Mouse (Mus musculus) CH12F3 (cell line): Measurements from ENCODE around the gene N4bp1.

ENCODE experiments used
- in situ Hi-C: fragments of 300-500 bp; cut with MboI; formaldehyde crosslinking; loops from 2 replicates; pipeline ENCODE4 v1.14.3; 2020; ENCODE audit warnings: low sequenced_read_pairs

The N4bp1 gene

GRCm38 (mm10) chr8:86897726-86898419 is 12.8 kb upstream of the N4bp1 start:
- in situ Hi-C loops: no loop called here

- in situ Hi-C loops: no loop called here
Measured at GRCm38 (mm10) chr8:86895390-86895789, 10.3 kb upstream of the N4bp1 start.

- in situ Hi-C loops: no loop called here
Measured at GRCm38 (mm10) chr8:86894194-86894761, 9.2 kb upstream of the N4bp1 start.

DNA sequence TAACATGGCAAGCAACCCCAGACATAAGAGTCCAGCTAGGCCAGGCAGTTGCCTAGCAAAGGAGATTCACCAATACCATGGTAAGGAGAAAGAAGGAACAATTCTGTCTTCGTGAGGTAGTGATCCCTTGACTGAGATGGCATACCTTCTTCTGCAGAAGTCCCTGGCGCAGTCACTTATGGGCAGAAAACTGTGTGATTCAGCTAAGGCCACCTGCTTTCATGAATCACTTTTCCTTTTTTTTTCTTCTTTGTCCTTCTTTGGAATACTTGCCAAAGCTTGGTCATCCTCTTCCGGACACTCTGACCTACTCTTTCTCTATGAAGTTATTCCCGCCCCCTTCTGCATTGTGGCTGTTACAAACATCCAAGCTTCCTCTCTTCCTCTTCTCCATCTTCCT is 8.5 kb upstream of the N4bp1 start:
- in situ Hi-C loops: no loop called here

GRCm38 (mm10) chr8:86891533-86891932 is 6.5 kb upstream of the N4bp1 start:
- in situ Hi-C loops: no loop called here

DNA sequence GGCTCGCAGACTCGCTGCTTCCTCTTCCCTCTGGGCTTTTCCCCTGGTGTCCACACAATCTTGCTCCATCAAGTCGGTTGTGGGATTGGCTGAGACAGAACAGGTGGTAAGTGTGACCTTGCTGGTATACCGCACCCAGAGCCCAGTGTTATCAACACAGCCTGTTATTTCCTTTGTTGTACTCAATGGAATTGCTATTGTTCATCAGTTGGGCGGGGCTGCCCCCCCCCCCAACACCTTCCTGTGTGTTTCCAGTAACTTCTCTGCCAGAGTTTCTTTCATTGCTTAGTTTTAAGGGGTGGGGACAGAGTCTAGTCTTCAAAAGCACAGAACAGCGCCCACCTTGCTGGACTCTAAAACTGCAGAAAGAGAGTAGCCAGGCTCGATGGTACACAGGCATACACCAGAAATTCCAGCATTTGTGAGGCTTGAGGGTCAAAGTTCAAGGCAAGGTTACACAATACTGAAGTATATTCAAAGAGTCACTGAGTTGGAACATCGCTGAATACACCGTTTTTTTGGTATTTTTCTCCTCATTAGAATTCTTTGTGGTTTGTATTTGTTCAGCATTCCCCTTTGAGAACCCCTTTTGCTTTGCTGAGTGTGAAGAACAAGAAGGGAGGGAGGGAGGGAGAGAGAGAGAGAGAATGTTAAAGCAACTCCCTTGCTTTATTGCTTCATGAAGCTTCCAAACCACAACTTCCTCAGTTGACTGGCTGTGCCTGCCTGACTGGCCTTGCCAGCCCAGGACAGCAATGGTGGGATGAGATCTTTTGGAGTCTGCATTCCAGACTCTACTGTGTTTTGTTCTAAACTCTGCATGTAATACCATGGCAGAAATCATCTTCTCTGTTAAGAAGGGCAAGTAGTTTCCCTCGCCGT is 3.2 kb upstream of the N4bp1 start:
- in situ Hi-C loops: no loop called here

DNA sequence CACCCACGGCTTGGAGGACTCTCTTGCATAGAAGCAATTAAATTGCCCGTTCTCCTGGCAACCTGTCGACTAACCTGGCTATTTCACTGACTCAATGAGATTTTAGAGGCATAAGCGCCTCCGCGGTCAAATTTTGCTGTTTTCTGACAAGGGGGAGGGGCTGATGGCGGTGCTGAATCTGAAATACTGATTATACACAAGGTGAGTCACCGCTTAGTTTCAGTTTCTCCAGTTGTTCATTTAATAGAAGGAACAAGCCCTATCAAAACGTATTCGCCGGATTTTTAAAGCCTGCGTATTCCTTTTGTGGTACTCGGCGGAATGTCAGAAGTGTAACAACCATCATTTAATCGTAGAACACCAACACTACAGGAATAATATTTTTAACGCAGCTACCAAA is 991 bp downstream of the N4bp1 start:
- in situ Hi-C loops: no loop called here

DNA sequence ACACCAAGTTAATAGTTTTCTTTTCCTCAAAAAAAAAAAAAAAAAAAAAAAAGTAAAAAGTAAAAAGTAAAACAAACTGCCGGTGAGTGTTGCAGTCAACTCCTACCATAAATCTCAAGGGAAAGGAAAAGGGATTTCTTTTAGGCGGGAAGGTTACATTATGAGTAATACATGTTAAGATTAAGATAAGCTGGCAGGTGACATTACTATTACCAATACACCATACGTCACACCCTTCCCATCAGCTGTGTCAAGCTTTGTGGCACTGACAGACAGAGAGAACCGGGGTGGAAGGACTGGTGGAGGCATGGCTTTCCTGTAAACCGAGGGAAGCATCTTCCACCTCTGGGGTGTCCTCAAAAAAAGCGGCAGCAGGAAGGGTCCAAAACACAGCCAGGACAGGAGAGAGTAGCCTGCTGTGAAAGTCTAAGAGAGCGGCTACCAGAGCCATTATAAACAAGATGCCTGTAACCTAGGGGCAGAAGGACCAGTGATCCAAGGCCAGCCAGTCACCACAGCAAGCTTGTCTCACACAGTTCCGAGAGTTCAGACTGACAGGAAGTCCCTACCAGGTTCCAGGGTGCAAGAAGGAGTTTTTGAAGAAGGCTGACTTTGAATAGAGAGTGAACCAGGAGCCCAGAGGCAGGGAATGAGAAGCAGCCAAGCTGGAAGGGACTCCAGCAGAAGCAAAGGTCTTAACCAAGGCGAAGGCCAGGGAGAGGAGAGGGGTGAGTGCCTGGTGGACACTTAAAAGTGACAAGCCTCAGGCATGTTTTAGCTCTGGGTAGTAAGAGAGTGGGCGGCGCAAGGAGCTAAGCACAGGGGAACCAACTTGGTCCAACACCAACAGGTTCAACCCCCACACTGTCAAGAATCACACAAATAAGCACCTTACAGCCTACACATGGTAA is 2.2 kb downstream of the N4bp1 start:
- in situ Hi-C loops: no loop called here

GRCm38 (mm10) chr8:86881951-86882350 is 3.1 kb downstream of the N4bp1 start:
- in situ Hi-C loops: no loop called here

DNA sequence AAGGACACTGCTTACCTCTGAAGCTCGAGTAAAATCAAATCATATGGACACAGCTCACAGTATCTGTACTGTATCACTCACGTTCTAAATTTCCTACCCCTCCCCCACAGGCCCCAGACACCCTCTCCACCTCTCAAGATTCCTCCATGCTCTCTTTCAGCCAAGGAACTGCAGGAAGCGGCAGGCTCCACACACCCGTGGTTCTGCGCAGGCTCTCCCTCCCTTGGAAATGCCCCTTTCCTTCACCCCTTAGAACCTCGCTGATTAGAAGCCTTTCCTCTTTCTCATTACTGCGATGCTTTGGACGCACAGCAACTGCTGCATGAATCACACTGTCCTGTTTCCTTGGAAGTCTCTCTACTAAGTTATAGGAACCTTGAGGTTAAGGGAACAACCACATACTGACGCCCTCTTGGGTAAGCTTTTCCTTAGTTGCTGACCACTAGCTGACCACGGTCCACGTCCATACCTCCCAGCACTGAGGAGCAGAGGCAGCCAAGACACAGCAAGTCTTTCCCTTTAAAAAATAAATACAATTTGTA is 3.9 kb downstream of the N4bp1 start:
- in situ Hi-C loops: no loop called here

DNA sequence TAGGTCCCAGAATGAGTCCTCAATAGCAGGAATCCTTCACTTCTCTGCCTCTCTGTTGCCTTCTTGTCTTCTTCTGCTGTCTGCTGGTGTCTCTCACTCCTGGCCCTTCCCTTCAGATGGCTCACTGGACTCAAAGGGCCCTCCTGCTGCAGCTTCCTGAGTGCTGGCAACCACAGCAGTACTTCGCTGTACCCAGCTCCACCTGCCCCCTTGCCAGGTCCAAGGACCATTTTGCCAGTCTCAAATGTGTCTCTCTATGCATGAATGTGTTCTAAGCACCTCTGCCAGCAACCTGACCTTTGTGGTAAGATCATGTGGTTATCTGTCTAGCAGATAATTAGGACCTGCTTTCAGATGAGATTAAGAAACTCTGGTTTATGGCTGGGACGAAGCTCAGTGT is 8.2 kb downstream of the N4bp1 start:
- in situ Hi-C loops: no loop called here

- in situ Hi-C loops: no loop called here
Measured at GRCm38 (mm10) chr8:86874055-86874454, 11.0 kb downstream of the N4bp1 start.

GRCm38 (mm10) chr8:86873151-86873550 is 11.9 kb downstream of the N4bp1 start:
- in situ Hi-C loops: no loop called here

DNA sequence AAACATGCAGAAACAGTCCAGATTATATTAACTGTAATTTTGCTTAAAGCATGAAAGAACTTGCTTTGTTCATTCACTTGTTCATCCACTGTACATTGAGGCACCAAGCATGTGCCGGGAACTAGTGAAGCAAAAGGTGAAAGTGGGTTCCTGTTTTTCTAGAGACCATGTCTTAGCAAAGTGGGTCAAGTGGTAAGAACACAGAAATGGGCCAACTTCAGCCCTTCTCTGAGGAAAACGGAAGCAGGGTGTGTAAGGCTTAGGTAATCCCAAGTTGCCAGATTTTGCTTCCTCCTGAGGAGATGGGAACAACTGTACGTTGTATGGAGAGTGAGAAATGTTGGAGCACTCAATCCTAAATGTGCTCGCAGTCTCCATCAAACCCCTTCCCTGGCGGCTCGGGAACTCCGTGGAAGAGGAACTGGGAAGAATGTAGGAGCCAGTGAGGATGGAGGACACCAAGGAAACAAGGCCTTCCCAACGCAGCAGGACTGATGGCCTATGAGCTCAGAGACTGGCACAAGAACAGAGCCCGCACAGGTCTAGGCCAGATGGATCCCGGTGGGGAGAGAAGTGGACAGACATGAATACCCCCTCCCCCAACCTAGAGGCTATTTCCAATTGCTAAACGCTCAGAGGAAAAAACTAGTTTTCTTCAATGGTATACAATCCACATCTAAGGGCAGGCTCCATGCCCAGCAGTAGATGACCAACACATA is 12.8 kb downstream of the N4bp1 start:
- in situ Hi-C loops: no loop called here

DNA sequence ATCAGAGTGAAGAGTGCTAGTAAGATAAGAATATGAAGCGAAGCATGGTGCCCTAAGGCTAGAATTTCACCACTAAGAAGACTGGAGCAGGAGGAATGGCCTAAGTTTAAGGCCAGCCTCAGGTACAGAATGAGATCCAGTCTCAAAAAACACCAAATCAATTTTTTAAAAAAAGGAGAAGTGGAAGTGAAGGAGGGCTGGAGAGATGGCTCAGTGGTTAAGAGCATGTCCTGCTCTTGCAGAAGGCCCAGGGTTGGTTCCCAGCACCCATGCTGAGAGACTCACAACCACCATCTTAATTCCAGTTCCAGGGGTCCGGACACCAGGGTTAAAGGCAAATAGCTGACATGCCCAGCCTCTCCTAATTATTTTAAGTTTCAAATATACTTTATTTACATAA is 13.6 kb downstream of the N4bp1 start:
- in situ Hi-C loops: no loop called here

- in situ Hi-C loops: no loop called here
Measured at GRCm38 (mm10) chr8:86870771-86871170, 14.3 kb downstream of the N4bp1 start.

- in situ Hi-C loops: no loop called here
Measured at GRCm38 (mm10) chr8:86868041-86868440, 17.0 kb downstream of the N4bp1 start.

DNA sequence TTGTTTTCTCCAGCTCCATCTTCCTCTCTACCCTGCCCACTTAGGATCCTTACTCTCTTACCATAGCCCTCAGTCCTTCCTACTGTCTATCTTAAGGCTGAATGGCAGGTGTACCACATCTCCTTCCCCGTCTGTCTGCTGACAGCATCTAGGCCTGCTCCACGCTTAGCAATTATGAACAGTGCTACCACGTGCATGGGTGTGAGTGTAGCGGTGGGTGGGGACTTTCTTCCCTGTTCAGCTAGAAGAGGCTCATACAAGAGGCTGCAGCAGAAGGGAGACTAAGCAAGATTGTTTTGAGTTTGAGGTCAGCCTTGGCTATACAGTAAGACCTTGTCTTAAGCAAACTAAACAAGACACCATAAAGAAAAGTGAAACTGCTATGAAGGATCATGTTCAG is 20.3 kb downstream of the N4bp1 start:
- in situ Hi-C loops: no loop called here

- in situ Hi-C loops: no loop called here
Measured at GRCm38 (mm10) chr8:86862837-86863236, 22.2 kb downstream of the N4bp1 start.
